8 mouse cellular contexts compared by ENCODE assay signal in the genomic region with DNA sequence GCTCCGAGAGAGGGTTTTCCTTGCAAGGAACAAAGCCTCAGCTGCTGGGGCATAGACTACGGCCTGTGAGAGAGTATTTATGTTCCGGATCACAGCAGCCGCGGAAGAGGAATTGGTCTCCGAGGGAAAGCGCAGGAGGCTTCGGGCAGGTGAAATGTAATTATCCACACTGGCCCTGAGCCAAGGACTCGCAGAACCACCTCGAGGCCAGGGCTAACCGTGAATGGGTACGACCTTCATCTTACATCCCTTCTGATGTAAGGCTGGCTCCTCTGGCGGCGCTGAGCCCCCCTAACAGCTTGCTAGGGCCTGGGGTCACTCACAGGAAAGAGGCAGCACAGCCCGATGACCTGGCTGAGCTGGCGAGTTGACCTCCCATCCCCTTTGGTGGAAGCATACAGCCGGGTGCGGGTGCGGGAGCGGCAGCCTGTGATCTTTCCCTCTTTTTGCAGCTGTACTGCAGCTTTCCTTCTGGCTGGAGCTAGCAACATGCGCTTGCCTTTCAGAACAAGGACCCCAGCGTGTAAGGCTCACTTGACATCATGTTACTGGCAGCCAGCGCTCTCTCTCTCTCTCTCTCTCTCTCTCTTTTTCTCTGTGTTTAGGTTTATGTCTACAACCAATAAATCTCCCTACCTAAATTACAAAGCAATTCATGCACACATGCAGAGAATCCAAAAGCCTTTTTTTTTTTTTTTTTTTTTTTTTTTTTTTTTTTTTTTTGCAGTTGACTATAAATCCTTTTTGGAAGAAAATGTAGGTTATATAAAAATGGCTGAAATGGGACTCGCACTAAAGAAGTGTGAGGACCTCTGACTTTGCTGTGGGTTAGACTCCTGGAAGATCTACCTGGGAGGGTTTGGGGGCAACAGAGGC. TPM values are rescaled to one million over a fixed set of nuclear protein-coding genes. Genes with fewer than 3 reads are reported as not detected.
DNase-seq lines count a peak whose midpoint lies in the region; ATAC-seq and TF ChIP-seq lines count a peak whose summit lies in the region.

No protein-coding gene starts in this region.

- ATAC-seq in kidney, embryonic 14.5 days (ENCODE audit: low FRiP score, low TSS enrichment) = peak; percentile 70; the same call in 1 of the 2 replicates
- peak; percentile 40; the same call in 1 of the 2 replicates for ATAC-seq in hindbrain, embryonic 12.5 days (ENCODE audit: low FRiP score)
- no peak for ATAC-seq in midbrain, postnatal 0 days (ENCODE audit: low FRiP score)

- H3K4me3 ChIP-seq in kidney, embryonic 14.5 days (ENCODE audit: low read length) = peak overlapping the region; percentile 21; the same call in 1 of the 2 replicates
- no peak overlapping the region for H3K4me3 ChIP-seq in kidney, adult 2 months (ENCODE audit: insufficient read depth, low read depth, low read length)
- no peak overlapping the region; the same call in 1 of the 2 replicates for H3K4me3 ChIP-seq in hindbrain, embryonic 12.5 days
- no peak overlapping the region for H3K4me3 ChIP-seq in midbrain, postnatal 0 days (ENCODE audit: low read depth, low read length)

- TF ChIP-seq CTCF in kidney, adult 2 months (conservative IDR thresholded peaks at IDR 0.05; ENCODE audit: insufficient read depth, insufficient read length, low read depth, low read length) = no peak
- TF ChIP-seq CTCF in midbrain, postnatal 0 days (IDR thresholded peaks at IDR 0.05) = no peak

- peak overlapping the region; percentile 12; the same call in 1 of the 2 replicates for H3K9ac ChIP-seq in kidney, embryonic 14.5 days (ENCODE audit: low read depth, low read length)
- peak overlapping the region; percentile 35; the same call in 1 of the 2 replicates for H3K9ac ChIP-seq in hindbrain, embryonic 12.5 days
- H3K9ac ChIP-seq in midbrain, postnatal 0 days (replicated peaks; ENCODE audit: low read length, poor library complexity, severe bottlenecking) = 0 out of 2 replicates have a peak overlapping the region, but pooled peaks have one; percentile 19

- 22% methylated on average over 24 of the region's 24 CpGs for WGBS in kidney, embryonic 14.5 days
- 21% methylated on average over 24 of the region's 24 CpGs for WGBS in kidney, adult 2 months
- 39% methylated on average over 24 of the region's 24 CpGs for WGBS in hindbrain, embryonic 12.5 days
- 25% methylated on average over 24 of the region's 24 CpGs for WGBS in midbrain, postnatal 0 days

- DNase-seq in kidney, adult 2 months = no peak
- peak; percentile 58 for DNase-seq in embryo, embryonic 10 days (ENCODE audit: low spot score)
- peak; percentile 40 for DNase-seq in midbrain, postnatal 0 days (ENCODE audit: low spot score)
- DNase-seq in ovary, postnatal 14 days (ENCODE audit: low spot score) = no peak
- DNase-seq in gastrocnemius, postnatal 10 days = no peak
- DNase-seq in thymus, postnatal 36 days = no peak

- no peaks in the 10 kb centered on the region for H3K9me3 ChIP-seq in kidney, embryonic 14.5 days (ENCODE audit: control insufficient read depth, low read length)
- no peaks in the 10 kb centered on the region for H3K9me3 ChIP-seq in hindbrain, embryonic 12.5 days (replicated peaks)
- H3K9me3 ChIP-seq in midbrain, postnatal 0 days (ENCODE audit: low read length) = no peaks in the 10 kb centered on the region

- TF ChIP-seq POLR2A in kidney, adult 2 months (IDR thresholded peaks at IDR 0.05; ENCODE audit: low read depth, low read length) = no peak

- peak overlapping the region; percentile 49 for H3K4me2 ChIP-seq in kidney, embryonic 14.5 days (replicated peaks; ENCODE audit: low read depth, low read length)
- peak overlapping the region; percentile 45 for H3K4me2 ChIP-seq in hindbrain, embryonic 12.5 days (replicated peaks)
- H3K4me2 ChIP-seq in midbrain, postnatal 0 days (ENCODE audit: low read depth, low read length, poor library complexity, severe bottlenecking) = peak overlapping the region; percentile 38

- H3K27me3 ChIP-seq in kidney, embryonic 14.5 days (ENCODE audit: control insufficient read depth, insufficient read depth, low read length) = no peaks in the 10 kb centered on the region
- no peaks in the 10 kb centered on the region for H3K27me3 ChIP-seq in kidney, adult 2 months (replicated peaks; ENCODE audit: control insufficient read depth, insufficient read depth, low read length)
- no peaks in the 10 kb centered on the region for H3K27me3 ChIP-seq in hindbrain, embryonic 12.5 days
- no peaks in the 10 kb centered on the region for H3K27me3 ChIP-seq in midbrain, postnatal 0 days (ENCODE audit: insufficient read depth, low read length)

- peaks cover 3% of the 10 kb centered on the region; the same call in 1 of the 2 replicates for H3K4me1 ChIP-seq in kidney, embryonic 14.5 days (ENCODE audit: control insufficient read depth, insufficient read depth, low read length)
- no peaks in the 10 kb centered on the region for H3K4me1 ChIP-seq in kidney, adult 2 months (ENCODE audit: control insufficient read depth, insufficient read depth, low read length)
- peaks cover 6% of the 10 kb centered on the region for H3K4me1 ChIP-seq in hindbrain, embryonic 12.5 days
- H3K4me1 ChIP-seq in midbrain, postnatal 0 days (ENCODE audit: insufficient read depth, low read length) = peaks cover 3% of the 10 kb centered on the region; the same call in 1 of the 2 replicates

- H3K36me3 ChIP-seq in kidney, embryonic 14.5 days (ENCODE audit: control insufficient read depth, insufficient read depth, low read length) = no peaks in the 10 kb centered on the region
- H3K36me3 ChIP-seq in kidney, adult 2 months (ENCODE audit: control insufficient read depth, insufficient read depth, low read length) = no peaks in the 10 kb centered on the region
- no peaks in the 10 kb centered on the region for H3K36me3 ChIP-seq in hindbrain, embryonic 12.5 days
- H3K36me3 ChIP-seq in midbrain, postnatal 0 days (ENCODE audit: insufficient read depth, low read length) = no peaks in the 10 kb centered on the region

- no peak overlapping the region for H3K27ac ChIP-seq in kidney, embryonic 14.5 days (ENCODE audit: low read depth, low read length)
- H3K27ac ChIP-seq in kidney, adult 2 months (ENCODE audit: insufficient read depth, low read depth, low read length) = no peak overlapping the region
- H3K27ac ChIP-seq in hindbrain, embryonic 12.5 days = 0 out of 2 replicates have a peak overlapping the region, but pooled peaks have one; percentile 35
- no peak overlapping the region for H3K27ac ChIP-seq in midbrain, postnatal 0 days (ENCODE audit: low read depth, low read length)

RNA-seq across cellular contexts. Expression of a gene that starts 52.9 kb away (rescaled TPM):
- polyA plus RNA-seq in kidney, embryonic 14.5 days (2014; fragmentation: Nextera tagmentation; extraction: Ambion mirVana) = 4.8 and 6.2 TPM in 2 replicates
- 10.8 and 12.5 TPM in 2 replicates for polyA plus RNA-seq in kidney, adult 2 months (2012; rRNA removed)
- polyA plus RNA-seq in hindbrain, embryonic 12.5 days (2016; fragmentation: Nextera tagmentation; extraction: Ambion mirVana) = 6.9 and 8.0 TPM in 2 replicates
- 3.2 and 7.4 TPM in 2 replicates for total RNA-seq in midbrain, postnatal 0 days (2014; rRNA removed)
- polyA plus RNA-seq in midbrain, postnatal 0 days (2015; fragmentation: Nextera tagmentation; extraction: Ambion mirVana) = 6.4 and 7.3 TPM in 2 replicates
- 10 to 100 TPM; 53.6 to 56.6 TPM for total RNA-seq in gastrocnemius, postnatal 10 days (2021)

Comparison
In these comparisons a context has a peak if more than half of its experiments do, and no peak if none do; other contexts are left out.
1. DNase-seq: peak in embryo, embryonic 10 days (single experiment) and midbrain, postnatal 0 days (single experiment); none in kidney, adult 2 months (single experiment), ovary, postnatal 14 days (single experiment), gastrocnemius, postnatal 10 days (single experiment) and thymus, postnatal 36 days (0 of 2).
2. Peak in every context shown above with its lines, with median percentiles within 50 percentile points of each other: H3K4me2 ChIP-seq and H3K9ac ChIP-seq.